Mouse (Mus musculus): Measurements from ENCODE around the gene Arhgef39.

The Arhgef39 gene

GRCm38 (mm10) chr4:43499407-43500333 lies at the start of gene Arhgef39:
Gene Arhgef39 (minus strand): TSS chr4:43499695.
- peak; percentile 83 for DNase-seq

- no peak for DNase-seq
Observed at GRCm38 (mm10) chr4:43549055-43549454, 49.6 kb upstream of the Arhgef39 start.

- no peak for DNase-seq
Observed at GRCm38 (mm10) chr4:43547160-43547559, 47.7 kb upstream of the Arhgef39 start.

GRCm38 (mm10) chr4:43546375-43547047 lies 47.0 kb upstream of the Arhgef39 start:
- DNase-seq, result peak; percentile 59

GRCm38 (mm10) chr4:43542044-43542443 lies 42.5 kb upstream of the Arhgef39 start:
- no peak for DNase-seq

- no peak for DNase-seq
Observed at GRCm38 (mm10) chr4:43536031-43536430, 36.5 kb upstream of the Arhgef39 start.

GRCm38 (mm10) chr4:43535628-43536027 lies 36.1 kb upstream of the Arhgef39 start:
- no peak for DNase-seq

- peak; percentile 50 for DNase-seq
Observed at GRCm38 (mm10) chr4:43533270-43533669, 33.8 kb upstream of the Arhgef39 start.

GRCm38 (mm10) chr4:43530581-43530980 lies 31.1 kb upstream of the Arhgef39 start:
- peak; percentile 67 for DNase-seq

GRCm38 (mm10) chr4:43530081-43530501 lies 30.6 kb upstream of the Arhgef39 start:
- no peak for DNase-seq

GRCm38 (mm10) chr4:43528487-43528886 lies 29.0 kb upstream of the Arhgef39 start:
- DNase-seq, result no peak

- no peak for DNase-seq
Observed at GRCm38 (mm10) chr4:43527880-43528279, 28.4 kb upstream of the Arhgef39 start.

- peak; percentile 81 for DNase-seq
Observed at GRCm38 (mm10) chr4:43519956-43520355, 20.5 kb upstream of the Arhgef39 start.

- no peak for DNase-seq
Observed at GRCm38 (mm10) chr4:43519551-43519950, 20.1 kb upstream of the Arhgef39 start.

GRCm38 (mm10) chr4:43515764-43516708 lies 16.5 kb upstream of the Arhgef39 start:
- DNase-seq, result no peak

GRCm38 (mm10) chr4:43513791-43514190 lies 14.3 kb upstream of the Arhgef39 start:
- DNase-seq, result no peak

- no peak for DNase-seq
Observed at GRCm38 (mm10) chr4:43513300-43513699, 13.8 kb upstream of the Arhgef39 start.

GRCm38 (mm10) chr4:43512653-43513052 lies 13.2 kb upstream of the Arhgef39 start:
- no peak for DNase-seq

- DNase-seq, result no peak
Observed at GRCm38 (mm10) chr4:43511675-43512454, 12.4 kb upstream of the Arhgef39 start.

GRCm38 (mm10) chr4:43509109-43509508 lies 9.6 kb upstream of the Arhgef39 start:
- DNase-seq, result no peak

- DNase-seq, result peak; percentile 60
Observed at GRCm38 (mm10) chr4:43508666-43508997, 9.1 kb upstream of the Arhgef39 start.
